Mouse (Mus musculus) ES-Bruce4 (cell line): ENCODE data around the gene A3galt2.

Experiments
- CTCF ChIP-seq: IDR thresholded peaks from one replicate; pipeline ENCODE4 v1.8.1; 2011; ENCODE audit warnings: low read depth, low read length
- EP300 ChIP-seq: IDR thresholded peaks from 2 replicates; pipeline ENCODE4 v1.6.1; 2011; ENCODE audit warnings: low read depth, low read length; ENCODE audit not compliant: insufficient read depth
- POLR2A ChIP-seq: IDR thresholded peaks from one replicate; pipeline ENCODE4 v1.8.1; 2011; ENCODE audit warnings: low read length; ENCODE audit not compliant: insufficient read depth

GRCm38 (mm10) chr4:128766929-128767328 is 11.8 kb downstream of the A3galt2 start:
- TF ChIP-seq CTCF (no peak), EP300 (no peak), POLR2A (no peak)
